Mouse (Mus musculus): ENCODE measurements around the gene Anks1b.
A peak's percentile ranks its signal among the peaks of the same experiment; 100 is the strongest.

Anks1b gene

DNA sequence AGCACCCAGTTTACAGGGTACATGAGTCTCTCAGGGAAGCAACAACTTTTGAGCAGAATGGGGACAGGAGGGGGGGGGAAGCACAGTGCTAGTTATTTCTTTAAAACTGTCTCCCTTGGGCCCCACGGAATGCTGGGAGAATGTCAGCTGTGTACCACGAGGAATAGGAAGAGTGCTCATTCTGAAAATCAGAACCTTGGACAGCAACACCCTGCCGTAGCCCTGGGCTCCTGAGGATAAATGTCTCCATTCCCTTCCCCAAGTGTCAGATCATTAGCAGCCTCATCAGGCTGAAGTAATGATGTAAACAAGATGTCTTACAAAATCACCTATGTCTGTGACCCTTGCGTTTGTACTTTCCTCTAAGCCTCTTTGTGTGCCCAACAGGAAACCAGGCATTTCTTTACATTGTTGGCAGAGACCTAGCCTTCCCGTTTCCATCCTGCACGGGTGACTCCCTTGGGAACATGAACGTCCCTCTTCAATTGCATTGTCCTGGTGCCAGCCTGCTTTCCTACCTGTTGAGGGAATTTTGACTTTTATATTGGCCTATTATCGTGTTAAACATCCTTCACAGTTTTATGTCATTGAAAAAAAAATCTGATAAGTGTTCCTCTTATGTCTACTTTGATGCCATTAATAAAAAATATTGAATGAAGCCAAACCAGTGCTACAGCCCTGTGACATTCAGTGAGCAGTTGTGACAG is 1007.7 kb downstream of the Anks1b start:
- DNase-seq: no peak

DNA sequence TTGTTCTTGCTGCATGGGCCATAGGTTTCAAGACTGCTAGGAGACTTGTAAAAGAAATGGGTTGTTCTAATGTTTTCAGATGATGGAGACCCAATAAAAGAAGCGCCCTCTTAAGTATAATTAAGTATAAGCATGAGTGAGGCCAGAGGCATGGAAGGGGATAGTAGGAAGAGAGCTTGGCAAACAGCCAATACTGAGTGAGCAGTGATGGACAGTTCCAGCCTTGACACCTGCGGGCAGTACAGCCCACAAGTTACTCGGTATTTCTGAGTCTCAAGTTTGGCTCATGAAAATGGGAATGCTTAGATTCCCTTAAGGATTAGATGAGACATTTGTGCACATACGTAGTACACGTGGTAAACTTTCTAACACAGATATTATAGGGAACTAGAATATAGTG is 1016.3 kb downstream of the Anks1b start:
- DNase-seq: peak; percentile 39 to 54

DNA sequence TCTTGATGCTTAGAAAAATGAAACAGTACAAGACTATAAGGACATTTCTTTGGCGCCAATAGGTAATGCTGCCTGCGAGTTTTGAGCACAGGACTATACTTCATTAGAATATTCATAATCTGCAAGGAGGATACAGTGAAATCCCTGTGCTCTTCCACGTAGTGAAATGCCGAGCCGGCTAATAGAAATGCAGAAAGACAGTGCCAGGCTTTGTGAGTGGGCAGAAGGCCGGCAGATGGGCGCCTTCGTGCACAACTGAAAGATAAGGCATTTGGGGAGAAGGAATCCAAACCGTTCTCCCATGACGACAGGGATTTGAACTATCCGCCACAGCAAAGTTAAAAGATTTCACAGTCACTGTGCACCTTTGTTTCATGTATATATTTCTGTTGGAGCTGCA is 1019.4 kb downstream of the Anks1b start:
- peak; percentile 78 to 79 for DNase-seq

- DNase-seq: no peak
These were observed 1024.6 kb downstream of the Anks1b start for GRCm38 (mm10) chr10:90897894-90898293.

GRCm38 (mm10) chr10:90904185-90904584 is 1030.9 kb downstream of the Anks1b start:
- no peak for DNase-seq

GRCm38 (mm10) chr10:90907381-90907780 is 1034.1 kb downstream of the Anks1b start:
- peak; percentile 25 to 49 for DNase-seq

DNA sequence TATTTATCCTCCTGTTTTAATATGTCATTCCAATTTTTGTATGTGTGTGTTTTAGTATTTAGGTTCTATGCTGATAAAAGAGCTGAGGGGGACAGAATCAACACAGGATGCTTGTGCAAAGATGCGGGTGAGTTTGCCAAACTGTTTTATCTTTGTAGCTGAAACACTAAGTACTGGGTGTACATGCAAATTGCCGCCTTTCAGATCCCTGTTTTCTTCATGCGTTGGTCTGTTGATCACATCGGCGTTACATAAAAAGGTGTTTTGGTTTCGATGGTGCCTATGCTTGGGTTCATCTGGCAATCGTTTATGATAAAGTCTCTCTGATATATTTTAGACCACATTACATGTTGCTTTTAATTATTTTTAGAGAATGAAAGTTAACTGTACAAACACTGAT is 1050.2 kb downstream of the Anks1b start:
- no peak for DNase-seq

GRCm38 (mm10) chr10:90933088-90933487 is 1059.8 kb downstream of the Anks1b start:
- DNase-seq: no peak

GRCm38 (mm10) chr10:90934678-90935077 is 1061.4 kb downstream of the Anks1b start:
- no peak for DNase-seq

- DNase-seq: no peak
These were observed 1064.6 kb downstream of the Anks1b start for GRCm38 (mm10) chr10:90937721-90938460.

- DNase-seq: peak; percentile 16 to 21
These were observed 1067.5 kb downstream of the Anks1b start for GRCm38 (mm10) chr10:90940521-90941520.

- DNase-seq: peak; percentile 77 to 82
These were observed 1068.8 kb downstream of the Anks1b start for GRCm38 (mm10) chr10:90942001-90942700.

GRCm38 (mm10) chr10:90947043-90947442 is 1073.7 kb downstream of the Anks1b start:
- DNase-seq: no peak

DNA sequence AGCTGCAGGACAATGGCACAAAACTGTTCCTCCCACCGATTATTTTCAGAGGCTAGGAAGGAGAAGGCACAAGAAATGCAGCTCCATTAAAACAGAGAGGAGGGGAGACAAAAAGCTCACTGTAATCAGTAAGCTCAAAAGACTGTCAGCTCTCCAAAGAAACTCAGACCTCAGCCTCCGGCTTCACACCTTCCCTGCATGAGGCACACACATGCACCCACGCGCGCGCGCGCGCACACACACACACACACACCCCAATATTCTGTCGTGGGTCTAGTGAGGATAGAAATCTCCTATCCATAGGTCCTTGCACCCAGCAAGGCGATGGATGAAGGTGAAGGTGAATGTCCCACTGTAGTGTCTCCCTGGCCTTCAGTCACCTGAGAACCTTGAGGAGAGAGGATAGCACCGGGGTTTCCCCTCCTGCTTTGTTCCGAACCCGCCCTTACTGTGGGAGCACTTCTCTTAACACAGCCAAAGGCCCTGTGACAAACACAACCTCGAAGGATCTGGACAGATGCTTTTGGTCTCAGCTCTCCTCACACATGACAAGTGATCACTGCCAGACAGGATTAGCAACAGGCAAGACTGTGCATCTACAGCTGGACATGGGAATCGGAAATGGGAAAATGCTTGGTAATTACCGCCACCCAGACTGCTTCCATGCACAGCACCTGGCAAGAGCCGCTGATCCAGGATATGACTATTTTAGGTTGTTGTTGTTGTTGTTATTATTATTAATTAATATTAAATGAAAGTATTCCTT is 1074.5 kb downstream of the Anks1b start:
- DNase-seq: no peak

DNA sequence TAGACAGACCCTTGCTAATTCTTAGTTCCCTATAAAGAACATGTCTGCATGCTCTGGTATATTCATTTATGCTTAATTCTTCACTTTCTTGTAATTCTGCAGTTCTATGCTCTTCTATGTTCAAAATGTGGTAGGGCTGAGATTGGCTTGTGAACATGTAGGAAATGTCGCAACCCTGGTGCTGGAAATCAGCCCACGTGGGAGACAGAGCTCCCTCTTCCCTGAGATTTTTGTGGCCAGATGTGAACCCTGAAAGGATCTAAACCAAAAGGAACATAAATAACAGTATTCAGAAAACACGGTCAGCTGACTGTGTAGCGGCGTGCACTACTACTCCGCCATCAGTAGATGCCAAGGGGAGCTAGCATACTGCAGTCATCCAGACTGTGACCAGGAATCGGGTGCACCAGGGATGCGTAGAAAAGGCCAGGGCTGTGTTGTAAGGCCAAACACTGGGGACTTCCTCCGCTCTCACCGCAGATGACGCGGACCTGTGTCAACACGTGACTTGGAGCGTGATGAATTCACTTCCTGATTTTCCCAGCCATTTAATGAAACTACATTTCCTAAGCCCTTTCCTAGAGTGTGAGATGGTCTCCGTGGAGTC is 1079.9 kb downstream of the Anks1b start:
- DNase-seq: no peak

GRCm38 (mm10) chr10:90953821-90954220 is 1080.5 kb downstream of the Anks1b start:
- DNase-seq: peak in 1 of 2 experiments; percentile 23

- DNase-seq: peak; percentile 49 to 70
These were observed 1087.1 kb downstream of the Anks1b start for GRCm38 (mm10) chr10:90960374-90960773.

- DNase-seq: peak; percentile 24 to 47
These were observed 1091.2 kb downstream of the Anks1b start for GRCm38 (mm10) chr10:90964511-90964910.

GRCm38 (mm10) chr10:90965671-90966315 is 1092.5 kb downstream of the Anks1b start:
- DNase-seq: no peak

- peak; percentile 81 to 83 for DNase-seq
These were observed 1093.5 kb downstream of the Anks1b start for GRCm38 (mm10) chr10:90966821-90967220.

Data from cerebellum, postnatal 10 days (tissue).